In the genomic region with DNA sequence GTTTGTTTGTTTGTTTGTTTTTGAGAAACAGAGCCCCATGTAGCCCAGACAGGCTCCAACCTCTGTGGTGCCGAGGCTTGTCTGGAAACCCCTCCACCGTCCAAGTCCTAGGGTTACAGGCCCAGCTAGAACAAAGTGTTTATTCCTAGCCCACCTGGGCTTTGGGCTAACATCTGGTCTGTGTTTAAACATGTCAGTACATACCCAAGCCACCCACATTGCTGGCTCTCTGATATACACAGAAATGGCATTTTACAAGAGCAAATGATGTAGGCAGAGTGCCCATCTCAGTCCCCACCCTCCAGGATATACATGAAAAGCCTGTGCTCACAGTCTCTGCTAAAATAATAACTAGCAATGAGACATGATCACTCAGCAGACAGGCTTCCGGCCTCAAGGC, we compare ENCODE assay signal across 23 mouse cellular contexts.
DNase-seq lines count a peak whose midpoint lies in the region; ATAC-seq and TF ChIP-seq lines count a peak whose summit lies in the region.
"Had no signal": no experiment of that assay in that cellular context is flagged by ENCODE, and none has a peak within 500 bp of the region (broad histone marks: within the 10 kb centered on the region; RNA-seq: fewer than 3 reads in every experiment).

No protein-coding gene starts in this region.

- DNase-seq in embryo, embryonic 10.5 days (ENCODE audit: low spot score): peak; percentile 29
- DNase-seq in embryo, embryonic 9.5 days (ENCODE audit: extremely low spot score): no peak
- DNase-seq in forelimb bud, embryonic 11.5 days (ENCODE audit: low read depth, low spot score): peak; percentile 53
- peak; percentile 29 for DNase-seq in limb, embryonic 14.5 days (ENCODE audit: low spot score)
- DNase-seq in gastrocnemius, postnatal 36 days: no peak
- no peak for DNase-seq in lung, adult 2 months
- DNase-seq: adrenal gland, postnatal 10 days; B cell, adult 2 months; cerebellum, adult 11-12 months; cerebellum, adult 9-10 months; cerebellum, postnatal 25 days; forebrain, postnatal 0 days; heart, adult 18-20 months; heart, postnatal 10 days; heart, postnatal 4 days had no signal

- H3K4me1 ChIP-seq in embryonic facial prominence, embryonic 12.5 days: peaks cover 3% of the 10 kb centered on the region; the same call in 1 of the 2 replicates
- peaks cover 3% of the 10 kb centered on the region; the same call in 1 of the 2 replicates for H3K4me1 ChIP-seq in limb, embryonic 14.5 days (ENCODE audit: control insufficient read depth, insufficient read depth, low read length)
- no peaks in the 10 kb centered on the region for H3K4me1 ChIP-seq in lung, adult 2 months (ENCODE audit: control insufficient read depth, insufficient read depth, low read length)
- H3K4me1 ChIP-seq: forebrain, embryonic 13.5 days; hindbrain, embryonic 12.5 days had no signal

- intact Hi-C loops in gastrocnemius, postnatal 36 days (cut with DNase I): no loop called here

- no peak overlapping the region for H3K4me2 ChIP-seq in embryonic facial prominence, embryonic 12.5 days (replicated peaks)
- H3K4me2 ChIP-seq in limb, embryonic 14.5 days (replicated peaks; ENCODE audit: low read depth, low read length, severe bottlenecking): no peak overlapping the region
- H3K4me2 ChIP-seq: forebrain, embryonic 13.5 days; hindbrain, embryonic 12.5 days had no signal

- no peaks in the 10 kb centered on the region for H3K36me3 ChIP-seq in embryonic facial prominence, embryonic 12.5 days
- H3K36me3 ChIP-seq in limb, embryonic 14.5 days (ENCODE audit: control insufficient read depth, insufficient read depth, low read length): no peaks in the 10 kb centered on the region
- H3K36me3 ChIP-seq: G1E; heart, embryonic 10.5 days; hindbrain, embryonic 12.5 days had no signal

- ATAC-seq in embryonic facial prominence, embryonic 12.5 days (ENCODE audit: insufficient number of reproducible peaks, insufficient read depth, low FRiP score, low TSS enrichment): no peak; the same call in 1 of the 2 replicates
- peak; percentile 37; the same call in 1 of the 2 replicates for ATAC-seq in limb, embryonic 14.5 days (ENCODE audit: low FRiP score, low read depth)
- ATAC-seq: CD4-positive, CD25-positive, alpha-beta regulatory T cell, adult 4 months; forebrain, embryonic 13.5 days; forebrain, postnatal 0 days; hindbrain, embryonic 16.5 days; inflammation-experienced regulatory T-cells, adult 6 months had no signal

- H3K9ac ChIP-seq in embryonic facial prominence, embryonic 12.5 days: no peak overlapping the region
- no peak overlapping the region for H3K9ac ChIP-seq in limb, embryonic 14.5 days (ENCODE audit: low read depth, low read length, severe bottlenecking)
- H3K9ac ChIP-seq: forebrain, embryonic 13.5 days; forebrain, postnatal 0 days; hindbrain, embryonic 12.5 days had no signal

- TF ChIP-seq POLR2A in limb, embryonic 14.5 days (IDR thresholded peaks at IDR 0.05; ENCODE audit: borderline replicate concordance, extremely low read depth, insufficient read depth, insufficient read length): no peak
- TF ChIP-seq POLR2A in lung, adult 2 months (IDR thresholded peaks at IDR 0.05; ENCODE audit: borderline replicate concordance, extremely low read depth, low read depth, low read length): no peak

- no peak for TF ChIP-seq CTCF in lung, adult 2 months (IDR thresholded peaks at IDR 0.05; ENCODE audit: insufficient read depth, low read length)

- 45% methylated on average over 3 of the region's 3 CpGs for WGBS in embryonic facial prominence, embryonic 12.5 days
- 25% methylated on average over 3 of the region's 3 CpGs for WGBS in limb, embryonic 14.5 days
- WGBS in lung, adult 2 months: 75% methylated on average over 3 of the region's 3 CpGs

- no peaks in the 10 kb centered on the region for H3K9me3 ChIP-seq in embryonic facial prominence, embryonic 12.5 days
- H3K9me3 ChIP-seq in limb, embryonic 14.5 days (ENCODE audit: control insufficient read depth, low read length): no peaks in the 10 kb centered on the region
- H3K9me3 ChIP-seq: forebrain, embryonic 13.5 days; G1E; heart, embryonic 10.5 days; hindbrain, embryonic 12.5 days had no signal

- H3K4me3 ChIP-seq in embryonic facial prominence, embryonic 12.5 days: no peak overlapping the region
- no peak overlapping the region for H3K4me3 ChIP-seq in limb, embryonic 14.5 days (replicated peaks; ENCODE audit: low read length)
- H3K4me3 ChIP-seq in lung, adult 2 months (replicated peaks; ENCODE audit: extremely low read depth, low read depth, low read length): no peak overlapping the region
- H3K4me3 ChIP-seq: forebrain, embryonic 13.5 days; heart, embryonic 10.5 days; hindbrain, embryonic 12.5 days had no signal

- peak overlapping the region; percentile 46; the same call in 1 of the 2 replicates for H3K27ac ChIP-seq in embryonic facial prominence, embryonic 12.5 days
- H3K27ac ChIP-seq in limb, embryonic 14.5 days (replicated peaks; ENCODE audit: low read depth, low read length): no peak overlapping the region
- H3K27ac ChIP-seq: forebrain, embryonic 13.5 days; heart, embryonic 10.5 days; hindbrain, embryonic 12.5 days had no signal

- H3K27me3 ChIP-seq in embryonic facial prominence, embryonic 12.5 days: no peaks in the 10 kb centered on the region
- H3K27me3 ChIP-seq in limb, embryonic 14.5 days (ENCODE audit: control insufficient read depth, insufficient read depth, low read length): no peaks in the 10 kb centered on the region
- H3K27me3 ChIP-seq: forebrain, embryonic 13.5 days; hindbrain, embryonic 12.5 days had no signal

Comparison
In these comparisons a context has a peak if more than half of its experiments do, and no peak if none do; other contexts are left out.
1. DNase-seq: peak in embryo, embryonic 10.5 days (single experiment), forelimb bud, embryonic 11.5 days (single experiment) and limb, embryonic 14.5 days (single experiment); none in embryo, embryonic 9.5 days (single experiment), gastrocnemius, postnatal 36 days (0 of 2) and lung, adult 2 months (single experiment).